Mouse (Mus musculus) left cerebral cortex, adult 18-20 months (tissue): ENCODE measurements around the gene Epn3. TPM values are rescaled to one million over a fixed set of nuclear protein-coding genes. Genes with fewer than 3 reads are reported as not detected.

Experiments
- DNase-seq, 2 experiments: peaks; one replicate each; pipeline ENCODE4 v3.0.0; 2021 to 2022; ENCODE audit warnings: low spot score in 2 of 2, mixed read lengths in 1 of 2
- long read RNA-seq, 2 experiments: library from polyadenylated mRNA; stranded (forward); transcript quantifications; one replicate each; pipeline ENCODE4 v2.0.0; 2021
- total RNA-seq, 2 experiments: library from RNA; stranded (reverse); gene quantifications; 2 replicates each; pipeline ENCODE4 v1.2.3; 2021

Gene Epn3
- 1 to 10 TPM in 1 of 2 experiments, under 1 TPM in 1; 0.84 to 2.0 TPM for total RNA-seq
- long read RNA-seq, experiment 1, partial matches to known transcripts, result 2 of 3 reads
- long read RNA-seq, experiment 1, other reads (novel, unspliced or antisense), result 0 of 3 reads
- long read RNA-seq, experiment 2, partial matches to known transcripts, result 0 of 2 reads
- long read RNA-seq, experiment 2, other reads (novel, unspliced or antisense), result 2 of 2 reads

DNA sequence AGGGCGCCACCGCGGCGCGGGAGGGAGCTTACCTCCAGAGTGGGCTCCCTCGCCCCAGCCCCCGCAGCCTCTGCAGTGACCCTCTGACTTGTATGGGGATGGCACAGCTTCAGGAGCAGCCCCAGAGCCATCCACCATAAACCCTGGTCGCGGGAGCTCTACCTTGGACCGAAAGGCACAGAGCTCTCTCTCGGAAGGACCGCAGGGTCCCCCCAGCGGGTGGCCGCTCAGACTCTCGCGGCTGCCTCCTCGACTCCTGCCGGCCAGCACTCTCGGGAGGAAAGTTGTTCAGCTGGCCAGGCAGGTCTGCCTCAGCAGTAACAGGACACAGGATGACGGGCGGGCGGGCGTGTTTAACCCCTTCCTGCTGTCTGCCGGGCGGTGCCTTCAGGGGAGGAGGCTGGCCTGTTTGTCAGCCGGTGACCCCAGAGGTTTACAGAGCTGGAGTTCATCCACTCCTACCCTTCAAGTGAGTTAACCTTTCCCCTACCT lies at the start of gene Epn3:
Gene Epn3, minus strand, starts transcription at position 314 of the 492 bp plus-strand sequence.
- no peak for DNase-seq

DNA sequence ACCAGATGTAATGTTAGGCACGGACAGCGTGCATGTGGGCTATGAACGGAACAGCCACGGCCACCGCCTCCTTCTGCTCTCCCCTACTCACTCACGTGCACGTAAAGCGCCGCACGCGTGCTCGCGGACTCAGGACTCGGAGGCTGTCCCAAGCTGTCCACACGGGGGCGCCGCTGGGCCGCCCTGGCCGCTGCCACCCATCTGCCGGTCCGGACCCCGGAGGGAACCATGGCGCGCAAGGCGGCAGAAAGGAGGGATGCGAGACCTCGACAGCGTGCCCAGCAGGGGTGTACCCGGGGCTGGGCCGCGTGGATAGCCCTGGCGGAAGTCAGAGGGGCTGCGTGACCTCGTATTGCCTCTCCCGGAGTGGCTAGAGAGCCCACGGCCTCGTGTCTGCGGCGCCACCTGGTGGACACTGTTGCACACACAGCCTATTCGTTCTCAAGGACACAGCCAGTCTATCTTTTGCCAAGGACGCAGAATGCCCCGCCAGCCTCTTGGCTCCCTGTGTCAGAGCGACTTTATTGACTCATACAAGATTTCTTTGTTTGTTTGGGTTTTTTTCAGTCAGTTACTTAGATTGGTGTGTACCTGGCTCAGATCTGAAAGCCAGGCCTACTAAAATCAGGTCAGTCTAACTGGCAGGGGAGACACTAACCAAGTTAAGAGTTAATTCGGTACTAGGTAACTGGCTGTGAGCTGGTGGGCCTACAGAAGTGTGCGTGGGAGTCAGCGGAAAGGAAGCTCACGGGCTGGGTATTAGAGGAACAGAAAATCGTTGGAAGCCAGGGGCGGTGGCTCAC lies 49.3 kb upstream of the Epn3 start, which contains the start of gene Rsad1:
Gene Rsad1, minus strand, starts transcription at position 368 of the 803 bp plus-strand sequence.
- peak; percentile 96 to 97 for DNase-seq

DNA sequence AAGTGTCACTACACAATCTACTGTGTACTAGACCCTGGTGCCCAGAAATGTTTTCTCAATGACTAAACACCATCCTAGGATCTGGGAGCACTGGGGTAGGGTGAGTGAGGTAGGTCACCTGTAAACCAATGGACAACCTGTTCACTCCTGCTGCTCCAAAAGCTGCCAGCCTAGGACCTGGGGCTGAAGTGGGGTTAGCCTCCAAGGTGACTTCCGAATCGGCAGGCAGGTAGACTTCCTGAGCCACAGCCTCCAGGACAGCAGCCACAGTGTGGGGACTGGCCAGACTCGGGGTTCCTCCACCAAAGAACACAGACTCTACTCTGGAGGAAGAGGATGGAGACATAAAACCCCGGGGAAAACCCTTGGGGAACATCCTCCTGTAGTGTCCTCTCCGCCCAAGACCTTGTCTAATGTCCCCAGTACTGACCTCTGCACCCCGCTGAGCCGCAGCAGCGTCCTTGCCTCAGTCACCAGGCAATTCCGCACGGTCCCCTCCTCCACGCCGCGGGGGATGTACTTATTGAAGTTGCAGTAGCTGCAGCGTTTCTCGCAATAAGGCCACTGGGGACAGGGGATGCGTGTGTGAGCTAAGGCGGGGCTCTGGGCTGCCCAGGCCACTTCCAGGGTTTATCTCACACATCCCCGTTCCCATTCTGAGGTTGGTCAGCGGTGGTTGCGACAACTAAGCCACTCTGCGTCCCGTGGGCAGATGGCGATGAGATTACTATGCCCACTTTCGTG lies 48.4 kb upstream of the Epn3 start:
- DNase-seq, result peak; percentile 46 to 58

DNA sequence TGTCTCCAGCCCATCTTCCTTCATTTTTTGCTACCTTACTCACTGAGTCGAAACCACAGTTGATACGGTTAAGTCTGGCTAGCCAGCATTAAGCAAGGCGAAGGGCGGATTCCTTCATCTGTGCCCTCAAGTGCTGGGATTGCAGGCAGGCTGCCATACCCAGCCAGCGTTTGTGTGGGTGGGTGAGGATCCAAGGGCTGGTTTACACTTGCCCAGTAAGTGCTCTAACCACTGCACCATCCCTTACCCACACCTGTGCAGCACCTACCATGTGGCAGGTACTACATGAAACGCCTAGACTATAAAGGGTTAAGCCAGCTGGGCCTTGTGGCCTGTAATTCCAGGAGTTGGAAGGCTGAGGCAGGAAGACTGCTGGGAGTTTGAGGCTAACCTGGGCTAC lies 47.5 kb upstream of the Epn3 start:
- DNase-seq, result no peak

DNA sequence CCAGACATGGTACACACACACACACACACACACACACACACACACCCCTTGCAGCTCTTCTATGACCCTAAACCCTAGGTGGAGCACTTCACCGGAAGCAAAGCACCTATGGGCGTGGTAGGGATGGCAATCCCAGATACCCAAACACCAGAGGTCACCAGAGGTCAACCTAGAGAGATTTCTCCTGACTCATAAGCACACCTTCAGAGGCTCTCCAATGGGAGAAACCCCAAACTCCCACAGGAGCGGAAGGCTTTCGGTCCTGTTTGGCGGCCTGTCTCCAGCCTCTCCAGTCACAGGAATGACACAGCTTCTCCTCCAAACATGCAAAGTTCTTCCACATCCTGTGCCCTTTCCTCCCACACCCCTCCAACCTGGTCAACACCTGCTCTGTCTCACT lies 46.6 kb upstream of the Epn3 start:
- no peak for DNase-seq

DNA sequence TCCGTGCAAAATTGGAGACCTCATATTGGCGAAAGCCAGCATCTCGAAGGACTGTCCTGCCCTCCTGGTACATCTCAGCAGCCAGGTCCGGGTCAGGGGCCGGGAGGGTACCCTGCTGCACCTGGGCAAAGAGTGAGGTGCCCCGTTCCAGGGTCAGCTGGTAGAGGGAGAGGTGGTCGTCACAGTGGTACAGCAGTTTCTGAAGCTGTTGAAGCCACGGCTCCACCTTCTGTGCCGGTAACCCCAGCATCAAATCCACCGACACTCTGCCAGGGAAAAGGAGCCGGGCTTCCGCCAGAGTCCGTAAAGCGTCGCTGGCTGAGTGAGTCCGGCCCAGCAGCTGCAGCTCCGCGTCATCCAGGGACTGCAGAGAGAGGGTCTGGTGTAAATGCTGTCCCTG lies 44.6 kb upstream of the Epn3 start:
- DNase-seq, result peak in 1 of 2 experiments; percentile 40

DNA sequence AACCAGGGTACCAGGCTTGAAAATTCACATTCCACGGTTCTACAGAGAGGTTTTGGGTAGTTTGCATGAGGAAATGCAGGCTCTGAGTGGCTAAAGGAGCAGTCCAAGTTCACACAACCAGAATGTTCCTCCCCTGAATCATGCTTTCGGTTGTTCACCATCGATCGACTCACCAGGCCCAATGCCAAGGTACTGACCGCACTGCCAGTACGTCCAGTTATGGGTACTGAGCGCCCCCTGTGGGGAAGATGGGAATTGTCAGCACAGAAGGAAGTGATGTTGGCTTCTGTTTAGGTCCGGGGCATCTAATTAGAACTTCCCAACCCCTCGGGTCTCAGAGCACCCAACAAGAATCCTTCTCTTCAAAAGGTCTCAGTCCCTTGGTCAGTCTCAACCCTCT lies 44.2 kb upstream of the Epn3 start:
- DNase-seq, result peak; percentile 91 to 99

DNA sequence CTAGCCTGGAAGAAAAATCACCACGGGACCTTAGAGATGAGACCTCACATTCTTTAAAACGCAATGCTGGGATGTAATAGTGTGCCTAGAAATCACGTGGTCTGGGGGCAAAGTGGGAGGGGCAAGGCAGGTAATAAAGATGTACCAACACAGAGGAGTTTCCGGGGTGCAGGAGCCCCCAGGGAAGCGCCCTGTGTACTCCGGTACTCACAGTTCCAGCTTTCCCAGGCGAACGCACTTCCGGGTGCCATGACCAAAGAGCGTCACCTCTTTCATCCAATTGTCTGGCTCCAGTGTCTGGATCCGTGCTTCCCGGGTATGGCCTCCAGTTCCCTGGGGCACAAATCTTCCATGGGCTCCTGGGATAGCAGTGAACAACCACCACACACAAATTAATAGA lies 43.6 kb upstream of the Epn3 start:
- no peak for DNase-seq

DNA sequence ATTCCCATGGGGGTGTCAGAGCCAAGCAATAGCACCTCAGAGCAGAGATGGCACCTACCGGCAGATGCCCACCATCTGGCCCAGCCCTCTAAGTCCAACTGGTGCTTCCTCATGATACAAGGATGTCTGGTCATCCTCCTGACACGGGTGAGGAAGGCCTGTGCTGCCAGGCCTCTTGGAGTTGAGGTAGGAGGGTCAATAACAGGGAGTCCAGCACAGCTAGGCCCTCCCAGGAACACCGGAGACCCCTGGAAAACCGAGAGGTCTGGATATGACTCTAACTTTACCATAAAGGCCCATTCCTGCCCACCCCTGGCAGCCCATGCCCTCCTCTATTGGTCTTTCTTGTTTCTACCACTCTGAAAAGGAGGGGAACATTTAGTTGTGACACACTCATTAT lies 42.6 kb upstream of the Epn3 start:
- DNase-seq, result no peak

DNA sequence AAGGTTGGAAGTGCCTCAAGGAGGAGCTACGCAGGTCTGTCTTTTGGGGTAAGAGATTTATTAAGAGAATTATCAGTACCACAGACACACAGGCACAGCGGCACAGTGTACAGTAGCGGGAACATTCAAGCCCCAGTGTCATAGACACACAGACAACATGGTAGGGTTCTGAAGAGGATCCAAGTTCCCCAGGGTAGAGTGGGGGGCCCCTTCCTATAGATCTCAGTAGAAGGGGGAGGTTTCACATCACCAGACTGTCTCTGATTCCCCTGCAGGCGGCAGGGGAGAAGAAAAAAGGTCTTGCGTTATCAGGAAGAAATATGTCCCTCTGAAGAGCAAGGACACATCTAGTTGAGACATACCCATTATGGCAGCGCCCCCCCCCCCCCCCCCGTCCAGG lies 40.0 kb upstream of the Epn3 start:
- DNase-seq, result no peak

DNA sequence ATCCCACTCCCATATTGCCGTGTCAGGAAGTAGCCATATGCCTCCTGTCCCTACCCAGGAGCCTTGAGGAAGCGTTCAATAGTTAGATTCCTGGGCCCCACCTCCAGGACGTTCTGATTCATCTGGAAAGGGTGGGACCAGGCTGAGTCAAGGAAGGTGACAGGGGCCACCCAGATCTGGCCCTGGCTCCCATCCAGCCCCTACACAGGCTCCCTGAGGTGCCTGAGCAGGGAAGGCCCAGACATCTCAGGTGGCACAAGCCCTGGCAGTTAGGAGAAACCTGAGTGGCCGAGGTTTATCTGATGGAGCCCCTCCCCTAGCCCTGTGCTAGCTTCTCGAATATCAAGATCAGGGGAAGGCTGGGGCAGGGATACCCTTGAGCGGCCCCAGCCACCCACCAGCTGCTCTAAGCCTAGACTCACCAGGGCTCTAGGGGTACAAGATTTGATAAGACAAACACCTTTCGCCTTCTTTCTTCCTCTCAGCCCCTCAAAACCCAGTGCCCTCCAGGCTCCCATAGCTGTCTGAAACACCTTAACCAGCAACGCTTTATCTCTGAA lies 39.0 kb upstream of the Epn3 start:
- DNase-seq, result no peak

DNA sequence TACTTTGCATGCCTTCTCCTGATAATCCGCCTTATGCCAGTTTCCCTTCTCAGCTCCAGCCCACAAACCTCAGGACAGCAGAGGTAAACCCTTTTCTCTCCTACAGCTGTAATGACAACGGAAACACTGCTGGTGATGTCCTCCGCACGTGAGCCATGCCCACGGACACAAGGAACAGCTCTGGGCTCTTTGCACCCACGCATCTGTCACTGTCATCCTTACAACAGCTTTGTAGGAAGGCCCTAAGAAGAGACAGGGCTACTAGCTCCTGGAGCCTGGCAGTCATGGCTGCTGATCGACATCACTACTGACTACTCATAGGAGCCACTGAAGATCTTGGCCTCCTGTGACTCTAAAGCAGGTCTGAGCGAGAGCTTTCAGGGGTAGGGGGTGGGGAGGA lies 33.4 kb upstream of the Epn3 start:
- peak in 1 of 2 experiments; percentile 47 for DNase-seq

DNA sequence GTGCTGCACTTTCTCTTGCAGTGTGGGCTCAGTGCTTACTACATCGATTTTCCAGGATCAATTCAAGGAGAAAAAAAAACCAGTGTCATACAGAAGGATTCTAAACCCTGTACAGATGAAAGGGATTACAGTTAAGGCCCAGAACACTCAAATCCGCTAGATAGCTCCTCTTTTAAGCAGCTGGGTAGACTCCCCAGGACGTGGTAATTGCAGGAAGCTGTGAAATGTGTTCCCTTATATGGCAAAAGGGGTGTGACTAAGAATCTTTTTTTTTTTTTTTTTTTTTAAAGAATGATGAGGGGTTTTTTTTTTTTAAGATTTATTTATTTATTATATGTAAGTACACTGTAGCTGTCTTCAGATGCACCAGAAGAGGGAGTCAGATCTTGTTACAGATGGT lies 29.1 kb upstream of the Epn3 start:
- DNase-seq, result no peak

DNA sequence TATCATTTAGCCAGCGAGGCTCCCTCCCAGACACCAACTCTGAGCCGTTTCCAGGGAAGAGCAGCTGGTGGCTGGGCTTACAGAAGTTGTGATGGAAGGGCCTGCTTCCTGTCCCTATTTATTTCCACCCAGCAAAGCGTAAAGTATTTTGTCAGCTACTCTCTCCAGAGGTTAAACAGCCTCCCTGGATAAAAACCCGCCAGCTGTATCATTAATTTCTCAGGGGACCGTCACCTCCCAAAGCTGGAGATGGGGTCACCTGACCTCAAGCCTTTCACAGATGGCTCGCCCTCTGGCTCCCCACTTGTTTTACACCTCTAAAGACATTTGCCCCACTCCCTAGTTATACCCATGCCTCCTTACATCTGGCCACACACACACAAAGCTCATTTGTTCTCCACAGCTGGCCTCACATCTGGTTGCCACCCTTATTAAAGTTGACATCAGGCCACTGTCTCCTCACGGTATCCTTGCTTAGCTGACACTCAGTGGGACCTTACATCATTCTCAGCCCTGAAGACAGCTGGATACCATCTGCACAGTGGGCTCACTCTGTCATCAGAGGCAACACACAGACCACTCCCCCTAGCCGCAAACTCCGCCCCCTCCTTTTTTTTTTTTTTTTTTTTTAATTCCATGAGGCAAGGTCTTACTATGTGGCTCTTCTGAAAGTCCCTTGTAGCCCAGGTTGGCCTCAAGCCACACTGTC lies 26.6 kb upstream of the Epn3 start:
- no peak for DNase-seq

DNA sequence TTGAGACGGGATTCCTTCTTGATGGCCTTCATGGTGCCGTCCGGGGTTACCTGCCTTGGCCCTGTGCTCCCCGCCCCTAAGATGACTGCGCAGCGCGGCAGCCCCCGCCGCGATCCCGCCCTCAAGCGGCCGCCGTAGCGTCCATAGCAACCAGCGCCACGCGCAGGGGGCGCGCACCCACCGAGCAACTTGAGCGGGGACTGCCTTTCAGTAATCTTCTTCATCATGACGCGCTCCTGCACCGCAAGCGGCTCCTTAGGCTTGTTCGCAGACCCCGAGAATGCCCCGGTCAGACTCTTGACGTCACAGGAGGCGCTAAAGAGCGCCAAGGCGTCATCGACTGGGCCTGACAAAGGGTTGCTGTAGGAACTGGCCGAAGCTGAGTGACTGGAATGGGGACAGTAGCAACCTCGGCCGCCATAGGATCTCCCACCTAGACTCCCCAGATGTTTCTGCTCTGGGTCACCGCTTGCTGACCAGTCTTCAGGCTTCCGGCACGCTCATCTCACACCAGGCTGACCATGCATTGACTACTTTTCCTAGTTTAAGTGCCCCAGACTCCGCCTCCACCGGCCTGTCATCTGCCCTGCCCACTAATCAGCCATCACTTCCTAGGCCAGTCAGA lies 21.6 kb upstream of the Epn3 start, which contains the start of gene Mycbpap:
Gene Mycbpap, minus strand, starts transcription at position 524 of the 625 bp plus-strand sequence.
- DNase-seq, result peak; percentile 53 to 65

DNA sequence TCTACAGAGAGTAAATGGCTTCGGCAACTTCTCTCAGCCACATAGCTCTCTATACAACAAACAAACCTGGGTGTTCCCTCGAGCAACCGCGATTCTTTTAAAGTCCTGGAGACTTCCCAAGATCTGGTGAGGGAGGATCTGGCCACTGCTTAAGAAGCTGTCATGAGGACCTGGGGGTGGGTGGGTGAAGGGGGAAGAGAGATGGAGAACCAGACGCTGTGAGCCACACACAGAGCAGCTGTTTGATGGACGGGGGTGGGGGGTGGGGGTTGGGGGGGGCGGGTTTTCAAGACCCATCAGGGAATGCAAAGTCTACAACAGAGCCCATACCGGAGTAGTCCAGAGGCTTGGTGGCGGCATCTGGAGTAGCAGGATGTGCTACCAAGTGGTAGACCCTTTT lies 13.7 kb upstream of the Epn3 start:
- DNase-seq, result no peak

DNA sequence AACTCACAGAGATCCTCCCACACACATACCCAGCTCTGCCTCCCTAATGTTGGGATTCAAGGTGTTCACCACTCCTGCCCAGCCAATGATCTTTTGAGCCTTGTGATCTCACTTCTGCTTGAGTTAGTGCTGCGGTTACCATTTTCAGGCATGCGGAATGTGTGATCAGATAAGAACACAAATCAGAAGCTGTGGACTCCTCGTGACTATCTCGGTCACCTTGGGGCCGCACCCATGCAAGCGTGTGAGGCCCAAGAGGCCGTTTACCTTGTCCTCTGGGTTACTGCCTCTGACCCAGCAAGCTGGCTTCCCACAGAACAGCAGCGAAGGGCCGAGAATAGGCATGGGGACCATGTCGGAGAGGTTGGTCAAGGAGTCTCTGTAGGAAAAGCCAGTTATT lies 9.2 kb upstream of the Epn3 start:
- DNase-seq, result no peak

DNA sequence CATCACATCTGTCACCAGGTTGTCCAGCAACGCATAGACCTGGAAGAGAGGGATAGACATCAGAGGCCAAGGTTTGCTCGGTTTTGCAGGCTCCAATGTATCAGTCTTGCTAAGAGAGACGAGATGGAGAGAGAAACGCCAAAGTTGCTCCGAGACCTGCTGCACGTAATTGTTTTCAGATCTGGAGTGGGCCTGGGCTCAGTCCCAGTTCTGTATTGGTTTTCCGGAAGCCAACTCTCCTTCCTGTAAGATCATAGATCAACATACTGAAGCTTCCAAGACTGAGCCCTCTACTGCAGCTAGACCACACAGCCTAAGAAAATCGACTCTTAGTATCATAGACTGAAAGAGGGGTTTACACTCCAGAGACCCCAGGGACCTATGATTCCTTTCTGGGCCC lies 1.7 kb upstream of the Epn3 start:
- DNase-seq, result no peak

DNA sequence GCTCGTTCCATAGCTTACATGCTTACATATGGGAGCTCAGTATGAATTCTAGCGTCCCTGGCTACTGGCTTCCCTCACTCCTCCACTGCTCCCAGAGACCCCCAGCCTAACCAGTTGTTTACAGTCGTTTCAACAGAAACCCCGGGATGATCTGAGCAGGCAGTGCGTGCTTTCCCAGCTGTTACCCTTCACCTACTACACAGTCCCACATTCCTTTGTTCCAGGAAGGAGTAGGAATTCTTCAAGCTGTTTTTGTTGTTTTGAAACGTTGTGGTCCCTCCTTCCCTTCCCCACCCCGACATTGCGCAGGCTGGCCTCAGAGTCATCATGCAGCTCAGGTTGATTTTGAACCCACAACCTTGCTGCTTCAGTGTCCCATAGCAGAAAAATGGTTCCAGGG lies 588 bp upstream of the Epn3 start:
- DNase-seq, result no peak

DNA sequence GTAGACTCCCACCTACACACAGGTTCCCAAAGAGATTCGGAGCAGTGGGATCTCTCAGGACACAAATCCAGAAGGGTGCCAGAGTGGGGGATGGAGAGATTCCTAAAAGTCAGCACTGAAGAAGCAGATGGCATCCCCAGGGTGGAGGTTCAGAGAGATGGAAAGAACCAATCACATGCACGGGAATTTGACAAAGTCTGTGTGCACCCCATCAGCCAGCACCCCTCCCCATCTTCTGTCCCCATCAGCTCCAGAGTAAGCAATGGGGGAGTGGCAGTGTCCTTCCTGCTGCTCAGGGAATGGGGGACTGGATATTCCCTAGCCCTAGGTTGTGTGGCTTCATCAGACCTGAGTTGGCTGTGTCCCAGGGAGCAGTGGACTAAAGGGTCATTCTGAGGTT lies 739 bp downstream of the Epn3 start:
- no peak for DNase-seq
